Mouse (Mus musculus) G1E (cell line): ENCODE data around the gene Bri3bp. TPM values are rescaled to one million over a fixed set of nuclear protein-coding genes. Genes with fewer than 3 reads are reported as not detected.

Experiments used
- ATAC-seq: 2 replicates; pipeline ENCODE4 v1.8.0; 2016; ENCODE audit warnings: mild to moderate bottlenecking; ENCODE audit not compliant: insufficient number of reproducible peaks, poor library complexity, low FRiP score, severe bottlenecking; ENCODE audit errors: extremely low read depth
- DNase-seq: peaks from one replicate; pipeline ENCODE4 v3.0.0; 2012; ENCODE audit warnings: low spot score
- H3K27me3 ChIP-seq: 2 replicates; pipeline ENCODE4 v1.6.1; 2012; ENCODE audit warnings: mild to moderate bottlenecking, low read length, inconsistent platforms; ENCODE audit not compliant: insufficient read depth
- H3K36me3 ChIP-seq: replicated peaks from 2 replicates; pipeline ENCODE3; 2012; ENCODE audit warnings: mild to moderate bottlenecking, inconsistent platforms
- H3K4me1 ChIP-seq: 2 replicates; pipeline ENCODE4 v1.6.1; 2012; ENCODE audit warnings: low read depth, low read length, inconsistent platforms, mixed read lengths; ENCODE audit not compliant: insufficient read depth
- H3K4me3 ChIP-seq: 2 replicates; pipeline ENCODE4 v1.5.1; 2012; ENCODE audit warnings: low read depth, mild to moderate bottlenecking, inconsistent platforms, low read length, moderate library complexity, mixed read lengths
- H3K9me3 ChIP-seq: replicated peaks from 2 replicates; pipeline ENCODE4 v1.6.1; 2012; ENCODE audit warnings: inconsistent platforms
- CTCF ChIP-seq: IDR thresholded peaks from 2 replicates; pipeline ENCODE4 v1.5.1; 2012; ENCODE audit warnings: low read depth, low read length, inconsistent platforms, mixed read lengths
- GATA1 ChIP-seq: IDR thresholded peaks from 2 replicates; pipeline ENCODE4 v1.6.1; 2012; ENCODE audit warnings: borderline replicate concordance, low read length, inconsistent platforms, mixed read lengths
- GATA2 ChIP-seq: IDR thresholded peaks from 2 replicates; pipeline ENCODE4 v1.6.1; 2012; ENCODE audit warnings: low read depth, low read length, inconsistent platforms, borderline replicate concordance
- POLR2AphosphoS5 ChIP-seq: IDR thresholded peaks from 2 replicates; pipeline ENCODE4 v1.6.1; 2012; ENCODE audit warnings: low read depth, low read length, inconsistent platforms; ENCODE audit not compliant: insufficient replicate concordance
- TAL1 ChIP-seq: conservative IDR thresholded peaks from 2 replicates; pipeline ENCODE4 v1.6.1; 2012; ENCODE audit warnings: low read depth, low read length, inconsistent platforms, mixed read lengths
- polyA plus RNA-seq: library from polyadenylated mRNA; stranded (reverse); fragments of >175 nt; gene quantifications from 2 replicates; pipeline ENCODE4 v1.2.3, GENCODE M21; 2012
- total RNA-seq, 2 experiments: library from RNA; stranded (forward) in 1 of 2; stranded (reverse) in 1 of 2; fragments of 200-1000 nt in 1 of 2; fragments of >200 nt in 1 of 2; fragmentation: Nextera tagmentation in 1 of 2; gene quantifications; 2 replicates each; pipeline ENCODE4 v1.2.3; 2014 to 2017

The Bri3bp gene
- total and polyA plus RNA-seq, 3 experiments, result 14.6 to 76.6 (median 50.1) TPM

GRCm38 (mm10) chr5:125404903-125405545 is 36.3 kb upstream of the Bri3bp start:
- ATAC-seq (peak; percentile 42), DNase-seq (peak; percentile 37)
- no peaks in the 10 kb centered on the region for H3K36me3 ChIP-seq
- peaks cover 60% of the 10 kb centered on the region for H3K4me1 ChIP-seq
- no peaks in the 10 kb centered on the region for H3K9me3 ChIP-seq
- peaks cover 13% of the 10 kb centered on the region for H3K27me3 ChIP-seq
- TF ChIP-seq GATA1, result no peak
- no peak for TF ChIP-seq GATA2
- no peak for TF ChIP-seq TAL1
- no peak for TF ChIP-seq POLR2AphosphoS5
- TF ChIP-seq CTCF, result no peak
- H3K4me3 ChIP-seq, result peak overlapping the region; percentile 72

GRCm38 (mm10) chr5:125405546-125406248 is 35.7 kb upstream of the Bri3bp start:
- TF ChIP-seq CTCF, result no peak
- no peak for TF ChIP-seq POLR2AphosphoS5
- no peak for TF ChIP-seq GATA2
- no peak for TF ChIP-seq GATA1
- no peak for TF ChIP-seq TAL1
- H3K4me1 ChIP-seq, result peaks cover 65% of the 10 kb centered on the region
- DNase-seq, result no peak
- peak overlapping the region; percentile 72 for H3K4me3 ChIP-seq
- peaks cover 11% of the 10 kb centered on the region for H3K27me3 ChIP-seq
- ATAC-seq, result no peak
- H3K9me3 ChIP-seq, result no peaks in the 10 kb centered on the region
- no peaks in the 10 kb centered on the region for H3K36me3 ChIP-seq

- peak overlapping the region; percentile 72 for H3K4me3 ChIP-seq
- H3K4me1 ChIP-seq, result peaks cover 62% of the 10 kb centered on the region
- peak; percentile 38 for ATAC-seq
- no peaks in the 10 kb centered on the region for H3K9me3 ChIP-seq
- peaks cover under 1% of the 10 kb centered on the region for H3K36me3 ChIP-seq
- peaks cover 6% of the 10 kb centered on the region; the same call in 1 of the 2 replicates for H3K27me3 ChIP-seq
- TF ChIP-seq GATA1 (no peak), POLR2AphosphoS5 (no peak), GATA2 (no peak), CTCF (no peak), TAL1 (no peak)
- DNase-seq, result peak; percentile 53
These were observed 34.9 kb upstream of the Bri3bp start for GRCm38 (mm10) chr5:125406322-125407016.

- DNase-seq (no peak), ATAC-seq (no peak)
- H3K9me3 ChIP-seq, result no peaks in the 10 kb centered on the region
- peak overlapping the region; percentile 72 for H3K4me3 ChIP-seq
- peaks cover 65% of the 10 kb centered on the region for H3K4me1 ChIP-seq
- H3K27me3 ChIP-seq, result peaks cover 6% of the 10 kb centered on the region; the same call in 1 of the 2 replicates
- no peak for TF ChIP-seq GATA1
- TF ChIP-seq GATA2, result no peak
- no peak for TF ChIP-seq POLR2AphosphoS5
- TF ChIP-seq TAL1, result no peak
- TF ChIP-seq CTCF, result no peak
- H3K36me3 ChIP-seq, result peaks cover 2% of the 10 kb centered on the region
These were observed 34.1 kb upstream of the Bri3bp start for GRCm38 (mm10) chr5:125407020-125407830.

GRCm38 (mm10) chr5:125407910-125408575 is 33.3 kb upstream of the Bri3bp start:
- no peak for DNase-seq
- Histone ChIP-seq H3K4me3 (no peak overlapping the region; the same call in 1 of the 2 replicates), H3K27me3 (0 out of 2 replicates have a peak, but pooled peaks cover under 1% of the 10 kb centered on the region), H3K36me3 (peaks cover 8% of the 10 kb centered on the region), H3K9me3 (no peaks in the 10 kb centered on the region), H3K4me1 (peaks cover 61% of the 10 kb centered on the region)
- no peak for ATAC-seq
- TF ChIP-seq GATA2 (no peak), GATA1 (no peak), POLR2AphosphoS5 (no peak), CTCF (no peak), TAL1 (no peak)
